Mouse (Mus musculus) right cerebral cortex, postnatal 25 days (tissue): ENCODE results near the gene Isl1.

Source experiments
- DNase-seq: peaks from one replicate; pipeline ENCODE4 v3.0.0; 2022

Gene Isl1

DNA sequence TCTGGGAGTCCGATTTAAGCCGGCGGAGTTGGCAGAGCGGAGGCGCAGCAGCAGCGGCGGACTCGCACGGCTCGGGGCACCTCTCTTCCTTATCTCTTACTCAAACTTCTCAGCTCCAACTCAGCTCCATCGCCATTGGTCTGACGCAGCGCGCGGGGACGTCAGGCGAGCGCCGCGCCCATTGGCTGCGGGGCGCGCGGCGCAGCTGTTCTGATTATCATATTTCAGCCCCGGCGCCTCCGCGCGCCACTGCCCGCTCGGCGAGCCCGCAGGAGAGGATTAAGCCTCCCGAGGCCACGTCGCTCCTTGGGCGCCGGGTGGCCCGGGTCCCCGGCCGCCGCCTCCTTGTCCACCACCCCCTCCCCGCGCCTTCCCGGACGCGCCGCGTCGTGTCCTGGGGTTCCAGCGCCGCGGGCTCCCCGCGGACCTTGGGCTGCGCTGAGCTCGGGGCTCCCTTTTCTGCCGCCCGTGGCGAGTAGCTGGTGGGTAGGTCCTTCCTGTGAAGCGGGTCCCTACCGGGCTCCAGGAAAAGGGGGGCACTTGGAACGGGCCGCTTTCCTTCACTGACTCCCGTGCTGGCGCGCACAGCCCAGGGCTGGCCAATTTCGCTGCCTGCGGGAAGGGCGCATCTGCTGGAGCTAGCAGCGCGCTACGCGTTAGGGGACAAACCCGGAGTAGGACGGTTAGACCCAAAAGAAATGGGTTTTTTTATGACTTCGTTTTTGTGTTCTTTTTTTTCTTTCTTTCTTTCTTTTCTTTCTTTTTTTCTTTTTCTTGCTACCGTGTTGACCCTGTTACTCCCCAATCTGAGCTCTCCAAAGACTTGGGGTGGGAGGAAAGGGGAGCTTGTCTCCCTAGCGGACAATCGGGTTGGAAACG lies at the start of gene Isl1:
Gene Isl1 (minus strand): TSS at position 106 of the 879 bp plus-strand sequence.
- DNase-seq = peak; percentile 46

DNA sequence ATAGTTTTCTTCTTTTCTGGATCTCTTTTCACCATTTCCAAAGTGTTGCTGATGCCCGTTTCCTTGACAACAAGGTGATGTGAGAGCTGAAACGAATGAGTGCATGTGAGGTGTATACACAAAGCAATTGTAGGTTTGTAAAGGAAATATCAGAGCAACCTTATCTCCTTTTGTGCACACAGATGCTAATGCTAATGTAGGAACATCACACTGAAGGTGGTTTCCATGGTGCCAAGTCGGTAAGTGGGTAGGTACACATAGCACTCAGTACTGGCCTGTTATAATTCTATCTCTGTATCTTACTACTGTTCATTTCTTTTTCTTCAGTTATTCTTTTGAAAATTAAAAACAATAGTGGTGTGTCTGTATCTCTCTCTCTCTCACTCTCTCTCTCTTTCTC lies 26.3 kb upstream of the Isl1 start:
- DNase-seq = no peak

DNA sequence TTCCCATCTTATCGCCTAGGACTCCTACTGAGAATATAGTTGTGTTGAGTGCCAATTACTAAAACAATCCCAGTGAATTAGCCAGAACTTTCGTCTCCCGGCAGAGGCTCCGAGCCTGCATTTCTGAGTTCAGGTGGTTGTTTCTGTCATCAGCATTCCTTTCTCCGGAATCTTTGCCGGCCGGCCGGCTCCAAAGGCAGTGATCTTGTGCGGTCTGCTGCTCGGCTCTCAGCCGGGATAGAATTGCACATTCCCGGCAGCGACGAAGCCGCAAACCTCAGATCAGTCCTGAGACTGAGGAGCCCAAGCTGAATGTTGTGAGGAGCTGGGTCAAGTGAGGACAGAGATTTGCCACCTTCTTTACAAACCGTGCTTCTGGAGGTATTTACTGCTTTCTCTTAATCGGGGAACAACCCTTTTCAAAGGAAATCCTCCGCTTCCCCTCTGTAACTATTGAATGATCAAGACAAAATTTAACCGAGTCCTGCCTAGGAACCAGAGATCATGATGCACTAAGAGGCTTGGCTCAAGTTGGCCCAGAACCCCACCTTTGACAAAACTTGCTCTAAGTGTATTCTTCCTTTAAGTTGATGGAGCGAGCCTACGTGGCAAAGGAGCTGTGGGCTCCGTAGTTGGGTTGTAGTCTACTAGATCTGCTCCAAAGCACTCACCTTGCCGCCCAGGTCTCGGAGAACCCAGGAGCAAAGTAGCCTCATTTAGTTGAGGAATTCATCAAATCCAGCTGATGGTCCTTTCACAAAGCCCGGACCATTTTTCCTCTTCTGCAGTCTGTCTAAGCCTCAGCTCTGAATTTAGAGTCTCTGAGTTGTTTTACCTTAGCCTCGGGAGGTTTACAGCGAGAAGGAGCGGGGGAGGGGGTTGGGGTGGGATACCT lies 4.4 kb upstream of the Isl1 start:
- no peak for DNase-seq

DNA sequence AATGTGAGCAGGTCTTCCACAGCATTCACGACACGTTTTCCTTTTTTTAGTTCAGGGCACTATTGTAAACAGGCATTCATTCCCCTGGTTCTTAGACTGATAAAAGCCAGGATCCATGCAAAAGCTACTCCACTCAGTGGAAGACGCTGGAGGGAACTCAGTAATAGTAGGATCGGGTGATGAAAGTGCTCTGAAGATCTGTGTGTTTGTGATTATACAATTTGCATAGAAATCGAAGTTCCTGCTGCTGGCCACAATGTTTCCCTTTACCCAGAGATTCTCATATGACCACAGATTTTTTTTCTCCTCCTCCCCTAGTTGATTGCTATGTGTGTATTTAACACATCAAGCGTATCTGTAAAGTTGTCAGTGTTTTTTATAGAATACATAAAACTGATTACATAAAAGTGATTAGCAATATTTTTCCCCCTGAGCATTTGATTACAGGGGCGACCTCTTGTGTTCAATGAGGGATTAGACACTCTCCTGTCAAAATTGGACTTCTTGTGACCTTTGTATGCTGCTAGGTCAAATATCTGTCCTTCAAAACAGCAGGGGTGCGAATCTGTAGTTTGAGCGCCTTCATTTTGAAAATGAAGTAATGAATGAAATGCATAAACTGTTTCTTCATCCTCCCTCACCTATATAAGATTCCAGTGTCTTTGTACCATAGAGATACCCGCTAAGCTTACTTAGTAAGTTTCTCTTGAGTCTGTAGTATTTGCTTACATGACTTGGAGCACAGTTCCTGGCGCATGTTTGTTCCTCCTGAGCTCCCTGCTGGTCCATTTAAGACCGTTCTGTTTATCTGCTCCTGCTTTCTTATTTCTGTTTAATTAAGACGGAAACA lies 2.6 kb upstream of the Isl1 start:
- DNase-seq = no peak

DNA sequence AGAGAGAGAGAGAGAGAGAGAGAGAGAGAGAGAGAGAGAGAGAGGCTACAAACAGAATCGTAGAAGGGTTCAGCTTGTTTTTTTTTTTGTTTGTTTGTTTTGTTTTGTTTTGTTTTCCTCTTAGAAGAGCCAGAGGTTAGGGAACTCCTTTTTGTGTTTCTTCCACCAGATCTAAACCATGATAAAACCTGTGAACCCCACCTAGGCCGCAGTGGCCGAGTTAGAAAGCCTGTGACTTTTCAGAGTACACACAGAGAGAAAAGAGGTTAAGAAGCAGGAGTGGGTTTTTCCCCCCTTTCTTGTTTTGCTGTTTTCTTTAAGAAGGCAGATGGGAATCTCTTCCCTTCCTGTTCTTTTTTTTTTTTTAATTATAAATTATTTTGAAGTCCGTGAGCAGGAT lies 1.5 kb upstream of the Isl1 start:
- DNase-seq = no peak

DNA sequence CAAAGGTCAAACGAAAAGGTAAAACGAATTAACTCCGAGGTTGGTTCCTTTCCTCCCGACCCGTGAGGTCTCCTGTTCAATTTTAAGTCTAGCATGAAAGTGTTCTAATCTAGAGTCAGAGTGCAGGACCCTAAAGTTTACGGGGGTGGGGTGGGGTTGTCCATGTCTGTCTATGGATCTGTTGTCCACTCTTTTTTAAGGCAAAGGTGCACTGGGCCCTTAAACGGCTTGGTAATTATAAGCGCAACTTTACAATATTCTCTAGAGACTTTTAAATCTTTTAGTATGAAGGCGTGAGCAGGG lies 925 bp upstream of the Isl1 start:
- DNase-seq = no peak

DNA sequence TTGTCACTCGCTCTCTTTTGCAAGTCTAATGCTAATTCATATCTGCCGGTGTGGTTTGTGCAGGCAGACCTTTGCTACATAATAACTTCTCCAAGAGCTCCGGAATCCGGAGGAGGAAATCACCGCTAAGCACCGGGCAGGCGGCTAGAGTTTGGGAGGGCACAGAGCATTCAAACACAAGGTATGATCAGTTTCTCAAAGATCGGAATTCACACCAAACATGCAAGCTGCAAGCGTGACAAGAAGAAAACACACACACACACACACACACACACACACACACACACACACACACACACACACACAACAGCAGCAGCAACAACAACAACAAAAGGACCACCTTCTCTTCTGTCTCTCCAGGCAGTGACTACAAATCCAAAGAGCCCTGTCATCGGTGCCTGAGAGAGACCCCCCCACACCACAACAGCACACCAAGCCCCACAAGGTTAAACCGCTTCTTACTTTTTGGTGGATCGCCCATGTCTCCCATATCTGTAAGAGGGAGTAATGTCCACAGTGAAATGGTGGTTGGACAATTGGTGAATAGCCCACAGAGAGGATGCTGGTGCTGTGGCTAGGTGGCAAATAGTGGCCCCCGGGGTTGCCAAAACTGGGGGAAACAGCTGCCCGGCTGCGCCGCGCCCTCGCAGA lies 431 bp downstream of the Isl1 start:
- no peak for DNase-seq

DNA sequence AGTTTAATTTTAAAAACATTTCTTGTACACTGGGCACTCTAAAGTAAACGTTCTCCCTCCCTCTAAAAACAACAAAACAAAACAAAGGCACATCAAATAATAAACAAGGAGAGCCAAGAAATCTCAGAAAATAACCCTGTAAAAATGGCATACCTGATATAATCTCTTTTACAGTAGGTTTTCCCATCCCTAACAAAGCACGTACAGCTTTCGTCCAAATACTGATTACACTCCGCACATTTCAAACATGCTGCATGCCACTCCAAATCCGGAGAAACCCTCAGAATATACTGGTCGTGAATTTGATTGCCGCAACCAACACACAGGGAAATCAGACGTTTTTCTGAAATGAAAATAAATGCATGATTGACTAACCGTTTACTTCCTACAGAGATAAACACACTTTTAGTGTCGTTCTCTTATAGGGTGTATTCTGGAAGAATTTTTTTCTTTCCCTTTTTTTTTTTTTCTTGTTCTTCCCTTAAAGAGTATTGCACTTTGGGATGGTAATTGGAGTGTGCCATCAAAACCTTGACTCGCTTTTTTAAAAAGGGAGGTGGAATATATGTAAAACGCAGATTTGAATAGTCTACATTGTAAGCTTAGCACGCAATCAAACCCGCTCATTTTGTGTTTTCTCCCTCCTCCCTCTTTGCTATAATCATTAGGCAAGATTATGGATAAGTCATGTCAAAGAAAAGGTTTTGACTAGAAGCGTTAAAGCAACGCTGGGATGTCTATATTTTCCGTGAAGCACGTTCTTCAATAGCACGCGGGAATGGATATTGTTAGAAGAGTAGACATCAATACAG lies 1.2 kb downstream of the Isl1 start:
- no peak for DNase-seq

DNA sequence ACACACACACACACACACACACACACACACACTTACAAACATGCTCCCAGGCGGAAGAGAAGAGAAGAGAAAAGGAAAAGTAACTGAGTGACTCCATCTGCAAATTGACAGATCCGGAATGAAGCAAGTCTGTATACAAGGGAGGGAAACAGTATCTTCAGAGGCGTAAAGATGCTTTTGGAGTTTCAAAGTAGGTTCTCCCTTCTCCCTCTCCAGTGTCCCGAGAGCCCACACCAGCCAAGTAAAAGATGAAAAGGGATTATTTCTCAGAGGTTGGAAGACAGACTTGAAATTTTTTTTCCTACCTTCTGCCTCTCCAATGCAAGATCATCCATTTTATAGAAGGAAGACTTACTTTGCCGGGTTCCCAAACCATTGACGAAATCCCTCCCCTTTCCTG lies 2.9 kb downstream of the Isl1 start:
- DNase-seq = no peak

DNA sequence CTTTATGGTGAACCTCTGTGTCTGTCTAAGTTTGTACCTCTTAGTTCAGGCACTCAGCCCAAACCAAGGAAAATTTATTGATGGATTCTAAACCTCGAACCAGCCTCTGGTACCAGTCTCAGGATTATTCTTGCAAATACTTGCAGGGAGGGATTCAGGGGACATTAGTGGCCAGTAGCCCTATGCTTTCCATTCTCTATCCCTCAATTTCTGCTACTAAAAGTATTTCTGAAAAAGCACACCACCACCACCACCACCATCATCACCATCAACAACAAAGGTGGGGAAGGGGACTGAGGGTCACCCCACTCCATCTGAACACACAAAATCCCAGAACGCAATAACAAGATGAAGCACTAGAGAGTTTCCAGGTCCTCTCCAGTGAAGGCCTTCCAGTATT lies 3.8 kb downstream of the Isl1 start:
- no peak for DNase-seq

DNA sequence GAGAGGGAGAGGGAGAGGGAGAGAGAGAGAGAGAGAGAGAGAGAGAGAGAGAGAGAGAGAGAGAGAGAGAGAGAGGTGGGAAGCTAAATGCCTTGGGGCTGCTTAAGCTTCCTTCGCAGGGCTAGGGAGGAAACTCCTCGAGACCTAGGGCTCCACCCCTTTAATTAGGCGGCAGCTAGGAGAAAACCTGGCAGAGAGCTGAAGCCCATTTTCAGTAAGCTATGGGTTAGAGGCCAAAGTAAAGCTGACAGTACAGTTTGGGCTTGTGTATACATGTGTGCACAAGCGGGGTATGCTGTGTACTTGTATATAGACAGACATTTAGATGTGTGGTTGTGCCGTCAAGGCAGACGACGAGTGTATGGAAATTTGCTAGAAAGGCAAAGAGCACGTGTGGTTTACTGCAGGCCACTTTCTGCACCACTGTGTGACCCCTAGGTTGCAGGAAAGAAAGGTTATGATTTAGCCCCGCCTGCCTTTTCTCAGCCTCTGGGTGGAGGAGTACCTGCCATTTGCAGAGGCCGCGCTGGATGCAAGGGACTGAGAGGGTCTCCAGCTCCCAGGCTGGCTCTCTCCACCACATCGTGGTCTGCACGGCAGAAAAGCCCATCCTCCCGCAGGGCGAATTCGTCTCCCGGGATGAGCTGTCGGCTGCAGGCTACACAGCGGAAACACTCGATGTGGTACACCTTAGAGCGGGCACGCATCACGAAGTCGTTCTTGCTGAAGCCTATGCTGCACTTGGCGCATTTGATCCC lies 4.6 kb downstream of the Isl1 start:
- no peak for DNase-seq

DNA sequence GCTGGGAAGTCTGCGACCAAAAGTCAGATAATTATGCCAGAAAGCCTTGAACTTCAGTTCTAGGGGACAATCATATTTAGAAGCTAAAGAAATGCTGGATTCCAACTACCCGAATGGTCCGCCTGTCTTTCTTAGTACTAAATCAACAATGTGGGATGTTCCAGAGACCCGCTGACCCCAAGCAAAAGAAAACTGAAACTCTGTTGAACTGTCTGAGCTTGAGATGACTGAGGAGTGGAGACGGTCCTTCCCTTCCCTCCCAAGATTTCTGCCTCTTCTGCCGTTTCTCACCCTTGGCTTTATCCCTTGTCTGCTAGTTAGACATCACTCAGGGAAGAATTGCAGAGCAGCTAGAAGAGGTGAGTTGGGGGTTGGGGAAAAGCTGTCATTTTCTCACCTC lies 5.7 kb downstream of the Isl1 start:
- no peak for DNase-seq

DNA sequence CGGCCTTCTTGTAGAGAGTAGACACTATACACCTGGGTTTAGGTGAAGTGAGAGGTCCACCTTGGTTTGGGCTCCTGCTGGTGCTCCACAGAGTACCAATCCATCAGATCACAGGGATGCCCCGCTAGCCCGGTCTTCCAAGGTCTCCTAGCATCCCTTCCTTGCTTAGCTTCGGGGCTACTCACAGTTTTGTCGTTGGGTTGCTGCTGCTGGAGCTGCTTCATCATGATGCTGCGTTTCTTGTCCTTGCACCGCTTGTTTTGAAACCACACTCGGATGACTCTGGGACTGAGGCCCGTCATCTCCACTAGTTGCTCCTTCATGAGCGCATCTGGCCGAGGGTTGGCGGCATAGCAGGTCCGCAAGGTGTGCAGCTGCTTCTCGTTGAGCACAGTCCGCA lies 6.6 kb downstream of the Isl1 start:
- no peak for DNase-seq

DNA sequence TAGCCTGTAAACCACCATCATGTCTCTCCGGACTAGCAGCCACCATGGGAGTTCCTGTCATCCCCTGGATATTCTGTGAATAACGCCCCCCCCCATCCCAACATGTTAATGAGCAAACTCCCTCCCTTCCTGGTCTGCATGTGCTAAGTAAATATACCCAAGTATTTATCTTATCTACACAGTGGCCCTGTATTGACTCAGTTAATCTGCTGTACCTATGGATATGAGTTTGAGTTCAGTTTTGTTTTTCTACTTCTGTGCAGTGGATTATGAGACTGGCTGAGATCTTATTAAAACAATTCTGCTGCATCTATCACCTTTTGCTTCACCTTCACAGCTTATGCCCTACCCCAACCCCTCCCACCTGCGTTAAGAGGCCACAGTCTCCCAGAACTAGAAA lies 7.8 kb downstream of the Isl1 start:
- DNase-seq = no peak

DNA sequence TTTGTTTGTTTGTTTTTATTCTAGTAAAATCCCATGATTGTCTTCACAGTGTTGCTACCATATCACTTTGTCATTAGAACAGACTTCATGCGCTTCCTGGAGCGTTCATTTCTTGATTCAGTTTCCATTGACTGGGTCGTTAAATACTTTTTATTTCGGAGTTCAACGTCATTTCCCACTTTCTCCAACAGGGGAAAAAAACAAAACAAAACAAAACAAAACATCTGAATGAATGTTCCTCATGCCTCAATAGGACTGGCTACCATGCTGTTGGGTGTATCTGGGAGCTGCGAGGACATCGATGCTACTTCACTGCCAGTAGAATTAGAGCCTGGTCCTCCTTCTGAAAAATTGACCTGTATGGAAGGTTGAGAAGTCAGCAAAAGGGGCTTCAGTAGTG lies 10.2 kb downstream of the Isl1 start:
- no peak for DNase-seq

DNA sequence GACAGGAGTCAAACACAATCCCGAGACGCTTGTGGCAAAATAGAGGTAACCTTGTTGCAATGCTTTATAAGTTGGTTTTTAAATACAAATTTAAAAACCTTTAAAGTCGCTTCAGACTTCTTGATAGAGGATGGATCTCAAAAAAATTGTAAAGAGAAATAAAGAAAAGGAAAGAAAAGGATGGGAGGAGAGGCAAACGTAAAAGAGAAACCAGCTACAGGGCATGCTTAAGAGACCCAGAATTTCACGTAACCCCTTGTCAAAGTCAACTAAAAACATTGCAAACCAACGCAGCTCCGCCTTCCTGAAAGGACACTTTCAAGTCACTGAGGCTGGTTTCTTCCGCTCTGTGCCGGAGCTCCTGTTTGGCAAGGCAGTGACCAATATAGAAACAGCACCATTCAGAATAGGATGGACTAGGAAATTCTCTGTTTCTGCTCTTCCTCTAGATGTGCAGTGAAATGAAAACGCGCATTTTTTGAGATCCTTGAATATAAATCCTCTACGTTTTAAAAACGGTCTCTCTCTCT lies 10.8 kb downstream of the Isl1 start:
- DNase-seq = no peak

DNA sequence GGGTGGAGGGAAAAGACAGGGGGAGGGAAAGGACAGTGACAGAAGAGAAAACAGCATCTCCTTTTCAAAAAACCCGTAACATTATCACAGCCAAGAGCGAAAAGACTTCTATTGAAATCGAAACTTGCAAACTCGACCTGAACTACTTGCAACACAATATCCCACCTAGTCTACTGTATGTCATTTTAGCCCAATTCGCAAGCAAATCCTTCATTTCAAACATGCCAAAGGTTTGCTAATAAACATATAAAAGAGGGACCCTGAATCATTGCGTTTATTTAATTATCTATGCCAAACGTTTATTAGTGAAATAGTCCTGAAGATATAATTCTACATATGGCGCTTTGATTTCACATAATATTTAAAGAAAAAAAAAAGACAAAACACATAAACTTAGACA lies 11.5 kb downstream of the Isl1 start:
- DNase-seq = no peak

DNA sequence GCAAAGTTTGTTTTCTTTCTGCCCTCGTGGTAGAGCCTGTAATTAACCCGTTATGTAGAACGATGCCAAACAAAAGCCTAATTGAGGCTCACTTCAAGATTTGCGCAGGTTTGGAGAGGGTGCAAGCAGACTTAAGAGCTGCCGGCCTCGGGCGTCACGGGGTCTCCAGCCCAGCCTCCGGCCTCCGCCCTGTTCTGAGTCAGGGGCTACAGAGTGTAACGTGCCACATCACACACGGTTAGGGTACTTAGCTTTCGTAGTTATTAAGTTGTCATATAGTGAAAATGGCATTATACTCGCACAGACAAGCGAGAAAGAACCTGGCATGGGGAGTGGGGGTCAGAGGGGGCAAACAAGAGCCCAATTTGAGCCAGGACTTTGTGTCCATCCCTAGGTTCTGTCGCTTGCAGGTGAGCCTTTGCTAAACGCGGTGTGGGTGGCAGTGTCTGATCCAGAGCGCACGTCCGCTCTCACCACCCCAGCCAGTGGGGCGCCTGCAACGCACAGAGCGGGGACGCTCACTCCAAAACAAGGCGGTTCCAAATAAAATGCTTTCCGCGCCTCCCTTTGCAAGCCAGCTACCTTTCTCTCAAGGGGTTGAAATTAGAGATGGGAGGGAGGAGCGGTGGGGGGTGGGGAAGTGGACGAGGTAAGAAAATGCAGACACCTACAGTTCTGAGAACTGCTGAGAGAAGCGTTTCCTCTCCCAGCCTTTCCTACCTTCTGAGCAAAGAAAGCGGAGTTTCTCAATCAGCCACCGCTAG lies 12.3 kb downstream of the Isl1 start:
- DNase-seq = no peak

DNA sequence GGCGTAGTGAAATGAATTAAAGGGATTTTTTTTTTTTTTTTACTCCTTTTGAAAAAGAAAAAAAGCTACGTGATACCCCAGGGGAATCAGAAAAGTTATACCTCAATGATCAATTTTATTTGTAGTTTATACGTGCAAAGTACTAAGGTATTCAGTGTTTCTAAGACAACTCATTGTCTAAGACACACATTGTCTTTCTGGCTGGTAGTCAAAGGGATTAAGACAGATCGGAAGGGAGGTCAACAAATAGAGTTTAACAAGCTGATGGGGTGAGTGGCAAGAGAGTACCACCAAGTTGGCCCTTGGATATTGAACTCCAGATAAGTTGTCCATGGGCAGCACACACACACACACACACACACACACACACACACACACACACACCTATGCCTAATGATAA lies 14.1 kb downstream of the Isl1 start:
- no peak for DNase-seq

DNA sequence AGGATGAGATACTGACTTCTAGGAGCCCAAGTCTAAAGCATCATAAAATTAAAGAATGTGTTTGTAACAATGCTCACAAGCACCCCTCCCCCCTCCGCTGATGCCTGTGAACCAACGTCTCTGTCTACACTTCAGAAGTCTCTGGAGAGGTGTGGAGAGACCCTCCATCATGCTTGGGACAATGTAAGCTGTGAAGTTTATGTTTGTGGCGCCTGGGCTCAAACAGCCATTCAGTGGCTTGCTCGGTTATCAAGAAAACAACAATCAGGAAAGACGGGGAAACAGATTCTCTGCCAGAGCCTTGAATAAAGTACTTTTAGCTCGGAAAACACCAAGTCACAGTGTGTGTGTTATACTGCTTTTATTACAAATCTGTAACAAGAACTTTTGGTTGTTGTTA lies 14.8 kb downstream of the Isl1 start:
- DNase-seq = no peak
